Mouse (Mus musculus): ENCODE data around the gene Erfe.
A peak's percentile ranks its signal among the peaks of the same experiment; 100 is the strongest.

Erfe gene

GRCm38 (mm10) chr1:91373414-91373835 is 7.2 kb downstream of the Erfe start:
- no peak for DNase-seq (ENCODE audit: low spot score in 2 of 2)

- DNase-seq (ENCODE audit: low spot score in 2 of 2) = peak; percentile 69 to 73
Measured at GRCm38 (mm10) chr1:91380453-91381090, 14.3 kb downstream of the Erfe start.

- DNase-seq (ENCODE audit: low spot score in 2 of 2) = no peak
Measured at GRCm38 (mm10) chr1:91381091-91381471, 14.9 kb downstream of the Erfe start.

GRCm38 (mm10) chr1:91390369-91390768 is 24.1 kb downstream of the Erfe start:
- no peak for DNase-seq (ENCODE audit: low spot score in 2 of 2)

GRCm38 (mm10) chr1:91397927-91398259 is 31.7 kb downstream of the Erfe start:
- no peak for DNase-seq (ENCODE audit: low spot score in 2 of 2)

GRCm38 (mm10) chr1:91398260-91399062 is 32.2 kb downstream of the Erfe start, which contains the start of gene Ilkap:
Ilkap (minus strand) TSS chr1:91398815.
- peak; percentile 55 for DNase-seq (ENCODE audit: low spot score in 2 of 2)

- no peak for DNase-seq (ENCODE audit: low spot score in 2 of 2)
Measured at GRCm38 (mm10) chr1:91404976-91405375, 38.7 kb downstream of the Erfe start.

GRCm38 (mm10) chr1:91405406-91406169 is 39.4 kb downstream of the Erfe start:
- no peak for DNase-seq (ENCODE audit: low spot score in 2 of 2)

- DNase-seq (ENCODE audit: low spot score in 2 of 2) = no peak
Measured at GRCm38 (mm10) chr1:91407819-91408218, 41.6 kb downstream of the Erfe start.

GRCm38 (mm10) chr1:91411631-91412285 is 45.5 kb downstream of the Erfe start:
- DNase-seq (ENCODE audit: low spot score in 2 of 2) = no peak

- DNase-seq (ENCODE audit: low spot score in 2 of 2) = no peak
Measured at GRCm38 (mm10) chr1:91412286-91413029, 46.2 kb downstream of the Erfe start.

GRCm38 (mm10) chr1:91413030-91413506 is 46.8 kb downstream of the Erfe start:
- DNase-seq (ENCODE audit: low spot score in 2 of 2) = peak; percentile 79 to 84

GRCm38 (mm10) chr1:91413536-91413897 is 47.3 kb downstream of the Erfe start:
- no peak for DNase-seq (ENCODE audit: low spot score in 2 of 2)

GRCm38 (mm10) chr1:91413898-91414594 is 47.8 kb downstream of the Erfe start, which contains the start of gene Hes6:
Hes6 (minus strand) TSS chr1:91414038.
- peak in 1 of 2 experiments; percentile 46 for DNase-seq (ENCODE audit: low spot score in 2 of 2)

- no peak for DNase-seq (ENCODE audit: low spot score in 2 of 2)
Measured at GRCm38 (mm10) chr1:91414903-91415302, 48.7 kb downstream of the Erfe start.

- no peak for DNase-seq (ENCODE audit: low spot score in 2 of 2)
Measured at GRCm38 (mm10) chr1:91415311-91415710, 49.1 kb downstream of the Erfe start.

- no peak for DNase-seq (ENCODE audit: low spot score in 2 of 2)
Measured at GRCm38 (mm10) chr1:91417991-91418390, 51.8 kb downstream of the Erfe start.

GRCm38 (mm10) chr1:91419862-91420600 is 53.8 kb downstream of the Erfe start:
- no peak for DNase-seq (ENCODE audit: low spot score in 2 of 2)

GRCm38 (mm10) chr1:91420601-91421065 is 54.4 kb downstream of the Erfe start:
- DNase-seq (ENCODE audit: low spot score in 2 of 2) = no peak
